ENCODE assay signal across 27 mouse cellular contexts in genomic region chr17:45401126-45401905, GRCm38 (mm10). TPM values are rescaled to one million over a fixed set of nuclear protein-coding genes. Genes with fewer than 3 reads are reported as not detected.
A peak's percentile ranks its signal among the peaks of the same experiment; 100 is the strongest.
DNase-seq lines count a peak whose midpoint lies in the region; ATAC-seq and TF ChIP-seq lines count a peak whose summit lies in the region.
"Had no signal": no experiment of that assay in that cellular context is flagged by ENCODE, and none has a peak within 500 bp of the region (broad histone marks: within the 10 kb centered on the region; RNA-seq: fewer than 3 reads in every experiment).

No protein-coding gene starts in this region.

- H3K36me3 ChIP-seq in forebrain, embryonic 11.5 days (ENCODE audit: control insufficient read depth, insufficient read depth, low read length) = no peaks in the 10 kb centered on the region

- TF ChIP-seq CTCF in embryonic fibroblast, embryonic 13.5 days (IDR thresholded peaks at IDR 0.05; ENCODE audit: borderline replicate concordance, insufficient read depth, low read length) = no peak

- peaks cover 23% of the 10 kb centered on the region for H3K4me1 ChIP-seq in embryonic fibroblast, embryonic 13.5 days (ENCODE audit: control insufficient read depth, insufficient read depth, low read length)
- H3K4me1 ChIP-seq in forebrain, embryonic 11.5 days (replicated peaks; ENCODE audit: control insufficient read depth, insufficient read depth, low read length) = no peaks in the 10 kb centered on the region
- H3K4me1 ChIP-seq: hindbrain, embryonic 12.5 days; liver, embryonic 12.5 days had no signal

- H3K9ac ChIP-seq in forebrain, embryonic 11.5 days (ENCODE audit: low read length) = no peak overlapping the region
- H3K9ac ChIP-seq: embryonic facial prominence, embryonic 13.5 days; heart, embryonic 15.5 days; hindbrain, embryonic 12.5 days; limb, embryonic 12.5 days; liver, embryonic 12.5 days; liver, postnatal 0 days; neural tube, embryonic 15.5 days had no signal

- no peak overlapping the region for H3K4me3 ChIP-seq in embryonic fibroblast, embryonic 13.5 days (ENCODE audit: insufficient read depth, low read length)
- no peak overlapping the region for H3K4me3 ChIP-seq in forebrain, embryonic 11.5 days (ENCODE audit: low read depth, low read length)
- H3K4me3 ChIP-seq: embryonic facial prominence, embryonic 13.5 days; erythroblast, embryonic 14.5 days; gastrocnemius, adult 2 months; heart, embryonic 15.5 days; hindbrain, embryonic 12.5 days; left cerebral cortex, adult 2 months; limb, embryonic 12.5 days; liver, embryonic 12.5 days; neural tube, embryonic 15.5 days had no signal

- no peak overlapping the region for H3K4me2 ChIP-seq in forebrain, embryonic 11.5 days (ENCODE audit: low read depth, low read length, severe bottlenecking)
- H3K4me2 ChIP-seq: embryonic facial prominence, embryonic 13.5 days; heart, embryonic 15.5 days; hindbrain, embryonic 12.5 days; limb, embryonic 12.5 days; liver, embryonic 12.5 days; neural tube, embryonic 15.5 days had no signal

- no peak for TF ChIP-seq POLR2A in embryonic fibroblast, embryonic 13.5 days (IDR thresholded peaks at IDR 0.05; ENCODE audit: low read depth, low read length)

- H3K27ac ChIP-seq in embryonic fibroblast, embryonic 13.5 days (ENCODE audit: insufficient read depth, low read length) = peak overlapping the region; percentile 84
- H3K27ac ChIP-seq in forebrain, embryonic 11.5 days (ENCODE audit: low read depth, low read length) = no peak overlapping the region
- H3K27ac ChIP-seq: embryonic facial prominence, embryonic 13.5 days; gastrocnemius, adult 2 months; heart, embryonic 15.5 days; hindbrain, embryonic 12.5 days; limb, embryonic 12.5 days; liver, embryonic 12.5 days; neural tube, embryonic 15.5 days had no signal

- ATAC-seq in forebrain, embryonic 11.5 days (replicated peaks; ENCODE audit: low FRiP score) = no peak
- ATAC-seq: forebrain, embryonic 14.5 days; intestine, postnatal 0 days; liver, embryonic 12.5 days; liver, postnatal 0 days had no signal

- H3K9me3 ChIP-seq in forebrain, embryonic 11.5 days (ENCODE audit: control insufficient read depth, low read length) = no peaks in the 10 kb centered on the region
- H3K9me3 ChIP-seq: embryonic facial prominence, embryonic 13.5 days; heart, embryonic 15.5 days; hindbrain, embryonic 12.5 days; limb, embryonic 12.5 days; liver, embryonic 12.5 days; neural tube, embryonic 15.5 days had no signal

- intact Hi-C loops in gastrocnemius, postnatal 14 days (cut with DNase I; ENCODE audit: low total_unique reads) = no loop called here

- H3K27me3 ChIP-seq in forebrain, embryonic 11.5 days (ENCODE audit: control insufficient read depth, insufficient read depth, low read length) = no peaks in the 10 kb centered on the region
- H3K27me3 ChIP-seq: embryonic facial prominence, embryonic 13.5 days; heart, embryonic 15.5 days; hindbrain, embryonic 12.5 days; limb, embryonic 12.5 days; liver, embryonic 12.5 days; neural tube, embryonic 15.5 days had no signal

- DNase-seq in kidney, adult 9 months = peak; percentile 29
- DNase-seq in kidney, postnatal 10 days = no peak
- peak; percentile 79 for DNase-seq in 3T3-L1 (ENCODE audit: low read depth, low spot score)
- DNase-seq in Muller cell, postnatal 12 days (ENCODE audit: inconsistent ontology term) = peak; percentile 27
- no peak for DNase-seq in gastrocnemius, postnatal 14 days
- no peak for DNase-seq in forebrain, embryonic 11.5 days (ENCODE audit: low spot score)
- no peak for DNase-seq in cerebellum, adult 8-10 months
- DNase-seq: adrenal gland, adult 2 months; cerebellum, adult 9-10 months; embryo, embryonic 11 days; gastrocnemius, adult 2 months; liver, postnatal 0 days; midbrain, embryonic 14.5 days; retina, postnatal 1 day; right cerebral cortex, postnatal 25 days; thymus, postnatal 14 days had no signal

- 95% methylated on average over 5 of the region's 5 CpGs for WGBS in forebrain, embryonic 11.5 days

RNA-seq across cellular contexts. Expression of gene Cdc5l, which starts 32.2 kb away (rescaled TPM):
- polyA plus RNA-seq in embryonic fibroblast, embryonic 13.5 days (2011; ENCODE audit: insufficient read length, low read depth, missing spikeins) = 38.6 and 52.1 TPM in 2 replicates
- total RNA-seq in gastrocnemius, postnatal 14 days (2021) = 10 to 100 TPM; 31.3 to 33.9 TPM
- 85.3 and 88.3 TPM in 2 replicates for polyA plus RNA-seq in forebrain, embryonic 11.5 days (2014; fragmentation: Nextera tagmentation; extraction: Ambion mirVana)

Comparison
In these comparisons a context has a peak if more than half of its experiments do, and no peak if none do; other contexts are left out.
1. DNase-seq: peak in kidney, adult 9 months (single experiment), 3T3-L1 (single experiment) and Muller cell, postnatal 12 days (single experiment); none in kidney, postnatal 10 days (single experiment), gastrocnemius, postnatal 14 days (single experiment), forebrain, embryonic 11.5 days (single experiment) and cerebellum, adult 8-10 months (single experiment).